Mouse (Mus musculus) forebrain, embryonic 13.5 days (tissue): ENCODE measurements around the gene Akr1c19. TPM values are rescaled to one million over a fixed set of nuclear protein-coding genes. Genes with fewer than 3 reads are reported as not detected.
"Not testable (repeated sequence)": the region's sequence is repeated elsewhere in the genome, so short reads cannot be mapped to it uniquely, and the experiment has no call there.

Source experiments
- ATAC-seq: fragments of 200-750 bp; cut with Nextera tagmentation; 2 replicates; pipeline ENCODE4 v1.8.0; 2017
- H3K27ac ChIP-seq: fragments of 300-500 bp; sonication (generic); 2 replicates; pipeline ENCODE4 v1.5.1; 2015; ENCODE audit warnings: inconsistent platforms, mild to moderate bottlenecking, moderate library complexity
- H3K27me3 ChIP-seq: fragments of 300-500 bp; sonication (generic); 2 replicates; pipeline ENCODE4 v1.6.1; 2015; ENCODE audit warnings: mild to moderate bottlenecking, inconsistent platforms
- H3K36me3 ChIP-seq: fragments of 300-500 bp; sonication (generic); 2 replicates; pipeline ENCODE4 v1.6.1; 2015; ENCODE audit warnings: mild to moderate bottlenecking, inconsistent platforms; ENCODE audit not compliant: poor library complexity, severe bottlenecking
- H3K4me1 ChIP-seq: fragments of 300-500 bp; sonication (generic); 2 replicates; pipeline ENCODE4 v1.6.1; 2015; ENCODE audit warnings: inconsistent platforms
- H3K4me2 ChIP-seq: fragments of 300-500 bp; sonication (generic); 2 replicates; pipeline ENCODE4 v1.6.1; 2015; ENCODE audit warnings: inconsistent platforms, mild to moderate bottlenecking, moderate library complexity
- H3K4me3 ChIP-seq: fragments of 300-500 bp; sonication (generic); 2 replicates; pipeline ENCODE4 v1.5.1; 2015; ENCODE audit warnings: mild to moderate bottlenecking, inconsistent platforms
- H3K9ac ChIP-seq: fragments of 300-500 bp; sonication (generic); 2 replicates; pipeline ENCODE4 v1.6.1; 2015; ENCODE audit warnings: mild to moderate bottlenecking, inconsistent platforms
- H3K9me3 ChIP-seq: fragments of 300-500 bp; sonication (generic); replicated peaks from 2 replicates; pipeline ENCODE4 v1.6.1; 2016; ENCODE audit warnings: inconsistent platforms
- WGBS: fragments of 180-500 bp; shearing (Covaris S2); methylation state at CpG from one replicate; pipeline ENCODE4 v1.1.7; 2015; 5-methylcytosine and 5-hydroxymethylcytosine counted together
- polyA plus RNA-seq: library from polyadenylated mRNA; unstranded; fragments of >200 nt; fragmentation: Nextera tagmentation; extraction: Ambion mirVana; gene quantifications from 2 replicates; pipeline ENCODE4 v1.2.1, GENCODE M21; 2015

Gene Akr1c19
- polyA plus RNA-seq, 1 experiment from 2014 or later = 2.9 TPM

DNA sequence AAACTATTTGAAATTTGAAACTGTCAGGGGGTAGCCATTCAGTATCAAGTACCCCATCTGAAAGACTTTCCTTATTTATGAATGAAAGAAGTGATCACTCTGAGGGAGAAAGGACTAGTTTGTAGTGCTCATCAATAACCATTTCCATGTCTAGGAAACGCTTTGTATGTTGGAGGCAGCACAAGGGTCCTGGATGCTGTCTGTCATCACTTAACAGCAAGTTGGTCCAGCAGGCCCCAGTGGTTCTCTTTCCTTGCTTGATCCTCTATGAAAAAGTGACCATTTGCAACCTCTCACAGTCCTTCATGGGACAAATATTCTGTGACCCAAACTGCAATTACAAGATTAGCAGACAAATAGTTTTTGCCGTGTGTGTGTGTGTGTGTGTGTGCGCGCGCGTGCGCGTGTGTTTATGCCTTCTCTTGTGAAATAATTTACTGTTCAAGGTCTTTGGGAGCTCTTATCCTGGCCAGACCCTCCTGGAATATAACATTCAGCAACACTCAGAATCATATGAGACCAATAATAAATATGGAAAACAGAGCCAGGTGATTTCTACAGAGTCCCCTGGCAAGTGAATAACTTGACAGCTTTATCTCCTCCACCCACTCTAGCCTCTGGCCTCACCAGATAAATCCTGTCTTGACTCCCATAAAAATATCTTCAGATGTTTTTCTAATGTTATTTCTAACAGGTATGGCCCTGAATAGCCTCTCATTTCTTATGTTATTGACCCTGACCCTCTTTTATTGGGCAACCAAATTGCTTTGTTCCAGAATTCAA lies 2.5 kb downstream of the Akr1c19 start:
- H3K9me3 ChIP-seq = no peaks in the 10 kb centered on the region

GRCm38 (mm10) chr13:4233135-4233534 lies 4.6 kb downstream of the Akr1c19 start:
- ATAC-seq = no peak
- Histone ChIP-seq H3K27ac (no peak overlapping the region), H3K27me3 (no peaks in the 10 kb centered on the region), H3K4me2 (no peak overlapping the region), H3K9ac (no peak overlapping the region), H3K4me3 (no peak overlapping the region), H3K4me1 (no peaks in the 10 kb centered on the region), H3K9me3 (no peaks in the 10 kb centered on the region), H3K36me3 (no peaks in the 10 kb centered on the region)
- WGBS = 76% methylated on average over 1 of the region's 1 CpGs

More for the DNA sequence above, 2.5 kb downstream of the Akr1c19 start:
- ATAC-seq = no peak
- H3K9ac ChIP-seq = no peak overlapping the region
- H3K27me3 ChIP-seq = no peaks in the 10 kb centered on the region
- WGBS = 94% methylated on average over 8 of the region's 8 CpGs
- no peaks in the 10 kb centered on the region for H3K4me1 ChIP-seq
- no peaks in the 10 kb centered on the region for H3K36me3 ChIP-seq
- H3K4me3 ChIP-seq = no peak overlapping the region
- H3K4me2 ChIP-seq = no peak overlapping the region
- no peak overlapping the region for H3K27ac ChIP-seq

GRCm38 (mm10) chr13:4233536-4234172 lies 5.2 kb downstream of the Akr1c19 start:
- WGBS = 88% methylated on average over 3 of the region's 3 CpGs
- Histone ChIP-seq H3K9ac (no peak overlapping the region), H3K9me3 (no peaks in the 10 kb centered on the region), H3K4me1 (no peaks in the 10 kb centered on the region), H3K27me3 (no peaks in the 10 kb centered on the region), H3K4me3 (no peak overlapping the region), H3K27ac (no peak overlapping the region), H3K36me3 (no peaks in the 10 kb centered on the region), H3K4me2 (no peak overlapping the region)
- ATAC-seq = no peak

GRCm38 (mm10) chr13:4244861-4245559 lies 16.5 kb downstream of the Akr1c19 start:
- H3K4me1 ChIP-seq = no peaks in the 10 kb centered on the region
- no peak overlapping the region for H3K27ac ChIP-seq
- under 1% methylated on average over 13 of the region's 13 CpGs for WGBS
- no peaks in the 10 kb centered on the region for H3K27me3 ChIP-seq
- peak overlapping the region; percentile 60 for H3K4me2 ChIP-seq
- H3K36me3 ChIP-seq = no peaks in the 10 kb centered on the region
- ATAC-seq = peak; percentile 95
- peak overlapping the region; percentile 61 for H3K9ac ChIP-seq
- H3K4me3 ChIP-seq = peak overlapping the region; percentile 37
- no peaks in the 10 kb centered on the region for H3K9me3 ChIP-seq

DNA sequence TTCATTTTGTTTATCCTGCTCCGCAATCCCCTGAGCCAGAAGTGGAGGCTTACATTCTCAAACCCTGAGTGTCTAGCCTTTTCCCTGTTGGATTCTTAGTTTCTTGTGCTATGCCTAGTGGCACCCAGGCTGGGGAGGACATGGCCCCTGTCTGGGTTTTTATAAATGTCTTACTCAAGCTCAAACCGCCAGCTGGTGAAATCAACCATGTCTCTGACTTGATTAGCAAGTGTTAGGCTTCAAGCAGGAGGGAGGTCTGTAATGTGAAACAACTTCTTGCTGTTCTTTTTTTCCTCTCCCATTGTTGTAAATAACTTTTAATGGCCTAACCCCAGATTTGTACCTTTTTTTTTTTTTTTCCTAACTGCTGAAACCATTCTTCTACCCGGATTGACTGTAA lies 20.8 kb downstream of the Akr1c19 start:
- Histone ChIP-seq H3K4me2 (no peak overlapping the region), H3K27ac (no peak overlapping the region), H3K4me1 (no peaks in the 10 kb centered on the region), H3K36me3 (no peaks in the 10 kb centered on the region), H3K9ac (no peak overlapping the region), H3K27me3 (no peaks in the 10 kb centered on the region), H3K9me3 (no peaks in the 10 kb centered on the region), H3K4me3 (no peak overlapping the region)
- WGBS = 61% methylated on average over 3 of the region's 3 CpGs
- no peak for ATAC-seq

DNA sequence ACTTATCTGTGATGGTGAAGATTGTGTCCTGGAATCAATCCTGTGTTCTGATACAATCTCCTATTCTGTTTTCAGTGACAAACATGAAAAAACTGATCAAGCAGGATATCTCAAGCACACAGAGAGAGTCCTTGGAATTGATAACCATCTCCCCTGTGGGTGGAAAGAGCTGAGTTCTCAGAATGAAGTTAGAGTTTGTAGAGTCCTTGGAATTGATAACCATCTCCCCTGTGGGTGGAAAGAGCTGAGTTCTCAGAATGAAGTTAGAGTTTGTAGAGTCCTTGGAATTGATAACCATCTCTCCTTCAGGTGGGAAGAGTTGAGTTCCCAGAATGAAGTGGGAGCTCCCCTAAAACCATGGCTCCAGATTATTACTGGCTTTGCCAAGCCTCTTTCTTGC lies 28.4 kb downstream of the Akr1c19 start:
- not testable (repeated sequence) for H3K4me3 ChIP-seq, H3K27me3 ChIP-seq, H3K4me1 ChIP-seq, H3K4me2 ChIP-seq, H3K9me3 ChIP-seq, H3K27ac ChIP-seq, H3K36me3 ChIP-seq, H3K9ac ChIP-seq, ATAC-seq

DNA sequence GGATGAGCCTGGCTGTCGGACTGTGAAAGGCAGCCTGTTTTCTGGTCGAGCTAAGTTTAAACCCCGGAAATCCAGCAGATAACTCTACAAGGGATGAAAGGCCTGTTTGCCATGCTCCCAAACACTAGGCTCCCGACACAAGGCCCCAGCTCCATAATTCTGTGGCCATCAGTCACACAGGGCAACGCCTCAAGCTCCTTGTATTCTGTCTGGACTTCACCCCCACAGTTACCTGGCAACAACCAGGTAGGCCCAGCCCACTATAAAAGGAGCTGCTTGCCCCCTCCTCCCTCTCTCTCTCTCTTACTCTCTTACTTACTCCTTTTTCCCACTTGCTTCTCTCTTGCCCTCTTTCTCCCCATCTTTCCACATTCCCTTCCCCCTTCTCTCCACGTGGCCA lies 28.8 kb downstream of the Akr1c19 start:
- ATAC-seq = no peak
- Histone ChIP-seq H3K36me3 (no peaks in the 10 kb centered on the region), H3K4me1 (no peaks in the 10 kb centered on the region), H3K4me2 (no peak overlapping the region), H3K9me3 (no peaks in the 10 kb centered on the region), H3K9ac (no peak overlapping the region), H3K27me3 (no peaks in the 10 kb centered on the region), H3K27ac (no peak overlapping the region), H3K4me3 (no peak overlapping the region)
- WGBS = 82% methylated on average over 6 of the region's 6 CpGs

- Histone ChIP-seq H3K4me3 (no peak overlapping the region), H3K9ac (no peak overlapping the region), H3K4me1 (no peaks in the 10 kb centered on the region), H3K27ac (no peak overlapping the region), H3K9me3 (no peaks in the 10 kb centered on the region), H3K36me3 (no peaks in the 10 kb centered on the region), H3K4me2 (no peak overlapping the region), H3K27me3 (no peaks in the 10 kb centered on the region)
- WGBS = 92% methylated on average over 3 of the region's 3 CpGs
- ATAC-seq = no peak
Observed at GRCm38 (mm10) chr13:4264612-4265011, 36.1 kb downstream of the Akr1c19 start.

DNA sequence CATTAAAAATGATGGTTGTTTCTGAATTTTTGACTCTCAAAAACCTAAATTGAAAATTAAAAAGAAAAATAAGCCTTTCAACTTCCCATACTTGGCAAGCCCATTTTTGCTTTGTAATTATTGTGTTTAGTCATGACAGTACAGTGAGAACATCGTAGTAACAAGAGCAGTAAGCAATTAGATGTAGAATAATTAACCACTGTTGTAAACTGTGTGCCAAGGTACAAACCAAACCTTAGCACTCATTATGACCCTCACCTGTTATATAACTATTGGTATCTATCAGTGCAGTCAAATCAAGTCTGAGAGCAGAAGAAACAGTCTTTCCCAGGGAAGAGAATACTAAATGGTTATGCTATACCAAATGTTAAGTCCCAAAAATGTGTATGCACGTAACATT lies 36.5 kb downstream of the Akr1c19 start:
- Histone ChIP-seq H3K27ac (no peak overlapping the region), H3K4me2 (no peak overlapping the region), H3K9ac (no peak overlapping the region), H3K4me1 (no peaks in the 10 kb centered on the region), H3K9me3 (no peaks in the 10 kb centered on the region), H3K4me3 (no peak overlapping the region), H3K36me3 (no peaks in the 10 kb centered on the region), H3K27me3 (no peaks in the 10 kb centered on the region)
- 84% methylated on average over 2 of the region's 2 CpGs for WGBS
- ATAC-seq = no peak

GRCm38 (mm10) chr13:4265455-4265854 lies 37.0 kb downstream of the Akr1c19 start:
- not testable (repeated sequence) for H3K27ac ChIP-seq, H3K27me3 ChIP-seq, H3K9ac ChIP-seq, H3K4me2 ChIP-seq, H3K4me1 ChIP-seq, H3K9me3 ChIP-seq, ATAC-seq, H3K4me3 ChIP-seq, H3K36me3 ChIP-seq
- 91% methylated on average over 2 of the region's 2 CpGs for WGBS

- Histone ChIP-seq H3K27ac (no peak overlapping the region), H3K9ac (no peak overlapping the region), H3K4me3 (no peak overlapping the region), H3K36me3 (no peaks in the 10 kb centered on the region), H3K4me2 (no peak overlapping the region), H3K9me3 (no peaks in the 10 kb centered on the region), H3K27me3 (no peaks in the 10 kb centered on the region), H3K4me1 (no peaks in the 10 kb centered on the region)
- ATAC-seq = no peak
Observed at GRCm38 (mm10) chr13:4270860-4271259, 42.4 kb downstream of the Akr1c19 start.

DNA sequence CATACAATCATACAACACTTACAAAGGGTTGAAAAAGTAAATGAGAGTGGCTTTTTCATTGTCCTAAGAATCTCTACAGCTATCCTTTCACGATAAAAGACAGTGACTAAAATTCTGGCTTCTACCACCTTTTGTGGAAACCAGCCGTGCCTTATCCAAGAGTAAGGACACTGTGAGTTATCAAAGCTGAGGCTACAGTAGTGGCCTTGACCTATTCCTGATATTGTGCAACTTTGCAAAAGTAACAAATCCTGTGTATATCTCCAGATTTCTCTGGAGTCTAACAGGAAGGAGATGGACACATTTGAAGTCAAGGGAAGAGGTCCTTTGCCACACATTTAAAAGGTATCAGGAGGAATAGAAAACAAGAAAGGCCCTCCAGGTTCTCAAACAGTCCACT lies 49.0 kb downstream of the Akr1c19 start:
- H3K4me3 ChIP-seq = no peak overlapping the region
- H3K27me3 ChIP-seq = no peaks in the 10 kb centered on the region
- H3K9me3 ChIP-seq = no peaks in the 10 kb centered on the region
- H3K4me2 ChIP-seq = no peak overlapping the region
- no peak overlapping the region for H3K9ac ChIP-seq
- no peak overlapping the region for H3K27ac ChIP-seq
- ATAC-seq = no peak
- no peaks in the 10 kb centered on the region for H3K4me1 ChIP-seq
- WGBS = 88% methylated on average over 2 of the region's 2 CpGs
- H3K36me3 ChIP-seq = no peaks in the 10 kb centered on the region
